Mouse (Mus musculus) liver, embryonic 13.5 days (tissue): ENCODE data around the gene Nifk. TPM values are rescaled to one million over a fixed set of nuclear protein-coding genes. Genes with fewer than 3 reads are reported as not detected.

Experiments used
- polyA plus RNA-seq: library from polyadenylated mRNA; unstranded; fragments of >200 nt; fragmentation: Nextera tagmentation; extraction: Ambion mirVana; gene quantifications from 2 replicates; pipeline ENCODE4 v1.2.1, GENCODE M21; 2015

Nifk gene
- polyA plus RNA-seq, 1 experiment from 2014 or later: 67.2 TPM

Other genes starting within 250 kb of the Nifk start
- 0.02 and 0.03 TPM in 2 replicates for gene Gm29106, start 145.3 kb upstream of the Nifk start, polyA plus RNA-seq
- gene Tsn, start 10.1 kb upstream of the Nifk start, polyA plus RNA-seq: 201 and 248 TPM in 2 replicates
- 12.1 and 13.4 TPM in 2 replicates for gene Clasp1, start 67.2 kb downstream of the Nifk start, polyA plus RNA-seq